Mouse (Mus musculus) stomach, embryonic 16.5 days (tissue): ENCODE measurements around the gene Atp6ap1l. TPM values are rescaled to one million over a fixed set of nuclear protein-coding genes. Genes with fewer than 3 reads are reported as not detected.

Experiments used
- ATAC-seq: fragments of 200-750 bp; cut with Nextera tagmentation; 2 replicates; pipeline ENCODE4 v1.8.0; 2017; ENCODE audit warnings: moderate number of reproducible peaks, moderate TSS enrichment; ENCODE audit not compliant: insufficient read depth, low FRiP score
- H3K27ac ChIP-seq: fragments of 300-500 bp; sonication (generic); 2 replicates; pipeline ENCODE4 v1.5.1; 2014; ENCODE audit warnings: low read length
- H3K27me3 ChIP-seq: fragments of 300-500 bp; sonication (generic); 2 replicates; pipeline ENCODE4 v1.6.1; 2014; ENCODE audit warnings: low read length, control low read depth, mixed read lengths; ENCODE audit not compliant: control insufficient read depth, insufficient read depth
- H3K36me3 ChIP-seq: fragments of 300-500 bp; sonication (generic); 2 replicates; pipeline ENCODE4 v1.6.1; 2014; ENCODE audit warnings: low read length; ENCODE audit not compliant: control insufficient read depth, insufficient read depth
- H3K4me1 ChIP-seq: fragments of 300-500 bp; sonication (generic); 2 replicates; pipeline ENCODE4 v1.6.1; 2014; ENCODE audit warnings: low read length, control low read depth, mixed read lengths; ENCODE audit not compliant: control insufficient read depth, insufficient read depth
- H3K4me2 ChIP-seq: fragments of 300-500 bp; sonication (generic); 2 replicates; pipeline ENCODE4 v1.6.1; 2014; ENCODE audit warnings: low read depth, low read length, mixed read lengths
- H3K4me3 ChIP-seq: fragments of 300-500 bp; sonication (generic); replicated peaks from 2 replicates; pipeline ENCODE4 v1.5.1; 2014; ENCODE audit warnings: mild to moderate bottlenecking, low read length
- H3K9ac ChIP-seq: fragments of 300-500 bp; sonication (generic); 2 replicates; pipeline ENCODE4 v1.6.1; 2014; ENCODE audit warnings: low read length
- H3K9me3 ChIP-seq: fragments of 300-500 bp; sonication (generic); replicated peaks from 2 replicates; pipeline ENCODE4 v1.6.1; 2016; ENCODE audit warnings: low read length, control low read depth; ENCODE audit not compliant: control insufficient read depth
- WGBS: fragments of 180-500 bp; shearing (Covaris S2); extraction: QIAGEN DNeasy Blood & Tissue Kit; methylation state at CpG from one replicate; pipeline ENCODE4 v1.1.7; 2014; 5-methylcytosine and 5-hydroxymethylcytosine counted together
- polyA plus RNA-seq: library from polyadenylated mRNA; unstranded; fragments of >200 nt; fragmentation: Nextera tagmentation; extraction: Ambion mirVana; gene quantifications from 2 replicates; pipeline ENCODE4 v1.2.1, GENCODE M21; 2015

Atp6ap1l gene
- polyA plus RNA-seq, 1 experiment from 2014 or later: not detected

- H3K4me2 ChIP-seq: no peak overlapping the region
- no peaks in the 10 kb centered on the region for H3K4me1 ChIP-seq
- no peaks in the 10 kb centered on the region for H3K36me3 ChIP-seq
- H3K9me3 ChIP-seq: no peaks in the 10 kb centered on the region
- no peaks in the 10 kb centered on the region for H3K27me3 ChIP-seq
- 63% methylated on average over 3 of the region's 3 CpGs for WGBS
- no peak overlapping the region for H3K9ac ChIP-seq
- ATAC-seq: no peak
- no peak overlapping the region for H3K4me3 ChIP-seq
- no peak overlapping the region for H3K27ac ChIP-seq
Observed at GRCm38 (mm10) chr13:90862138-90862537, 43.0 kb downstream of the Atp6ap1l start.

DNA sequence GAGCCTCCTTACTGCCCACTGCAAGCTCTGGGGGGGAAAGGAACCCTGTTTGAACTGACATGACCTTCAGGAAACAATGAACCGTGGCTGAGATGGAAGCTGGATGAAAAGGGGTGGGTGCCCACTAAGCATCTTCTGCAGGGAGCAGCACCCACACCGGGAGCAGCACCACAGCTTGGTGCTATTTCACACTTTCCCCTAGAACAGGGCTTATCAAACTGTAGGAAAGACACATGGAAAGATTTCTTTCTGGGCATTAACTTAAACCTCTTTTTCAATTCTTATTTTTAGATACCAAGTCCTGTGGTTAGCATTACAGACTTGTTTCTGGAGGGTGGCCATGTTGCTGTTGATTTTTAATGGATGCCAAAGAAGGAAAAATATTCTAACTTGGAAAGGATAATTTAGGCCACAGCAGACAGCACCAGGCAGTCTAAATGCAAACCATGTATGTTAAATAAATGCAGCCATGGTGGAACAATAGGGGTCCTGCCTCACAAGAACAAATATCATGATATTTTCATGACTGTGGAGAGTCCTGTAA lies 44.2 kb downstream of the Atp6ap1l start:
- H3K27me3 ChIP-seq: no peaks in the 10 kb centered on the region
- H3K27ac ChIP-seq: no peak overlapping the region
- H3K9me3 ChIP-seq: no peaks in the 10 kb centered on the region
- 55% methylated on average over 2 of the region's 2 CpGs for WGBS
- no peak overlapping the region for H3K4me2 ChIP-seq
- no peak overlapping the region for H3K9ac ChIP-seq
- no peaks in the 10 kb centered on the region for H3K36me3 ChIP-seq
- no peak overlapping the region for H3K4me3 ChIP-seq
- H3K4me1 ChIP-seq: no peaks in the 10 kb centered on the region
- ATAC-seq: no peak

DNA sequence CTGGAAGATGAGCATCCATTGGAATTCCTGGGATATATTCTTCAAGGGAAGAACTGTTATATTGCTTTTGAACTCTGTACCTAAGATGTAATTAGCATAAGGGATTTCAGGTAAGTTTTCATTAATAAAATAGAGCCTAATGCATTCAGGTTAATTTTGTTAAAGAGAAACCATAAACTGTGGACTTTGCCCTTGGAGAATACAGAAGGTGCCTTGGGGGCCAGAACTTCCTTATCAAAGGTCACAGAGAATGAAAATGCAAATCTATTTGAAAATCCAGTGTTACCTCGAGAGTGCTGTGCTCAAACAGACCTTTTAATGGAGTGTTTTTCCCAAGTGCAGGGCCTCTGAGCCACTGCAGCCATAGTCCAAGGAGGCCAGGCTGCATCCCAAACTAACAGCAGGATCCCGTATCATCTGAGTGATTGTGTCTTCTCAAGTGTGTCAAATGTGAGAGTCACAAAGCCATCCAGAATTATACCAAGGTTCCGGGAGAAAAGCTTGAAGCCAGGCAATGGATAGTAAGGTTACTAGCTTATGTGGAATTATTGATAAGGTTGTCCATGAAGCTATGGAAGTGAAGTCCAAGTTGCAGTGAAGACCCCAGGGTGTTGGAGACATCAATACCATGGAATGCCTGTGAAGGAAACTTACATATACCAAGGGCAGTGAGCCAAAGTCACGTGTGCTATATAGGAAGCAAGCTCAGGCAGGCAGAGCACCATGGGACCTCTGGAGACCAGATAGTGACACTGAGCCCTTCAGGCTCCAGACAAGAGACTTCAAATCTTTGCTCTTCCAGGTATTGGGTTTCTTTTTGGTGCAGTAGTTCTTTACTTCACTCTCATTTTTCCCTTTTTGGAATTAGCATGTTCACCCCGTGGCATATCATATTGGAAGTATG lies 52.2 kb downstream of the Atp6ap1l start:
- no peak for ATAC-seq
- WGBS: 75% methylated on average over 5 of the region's 5 CpGs
- Histone ChIP-seq H3K4me2 (no peak overlapping the region), H3K27me3 (no peaks in the 10 kb centered on the region), H3K9me3 (no peaks in the 10 kb centered on the region), H3K9ac (no peak overlapping the region), H3K4me3 (no peak overlapping the region), H3K36me3 (no peaks in the 10 kb centered on the region), H3K4me1 (no peaks in the 10 kb centered on the region), H3K27ac (no peak overlapping the region)

DNA sequence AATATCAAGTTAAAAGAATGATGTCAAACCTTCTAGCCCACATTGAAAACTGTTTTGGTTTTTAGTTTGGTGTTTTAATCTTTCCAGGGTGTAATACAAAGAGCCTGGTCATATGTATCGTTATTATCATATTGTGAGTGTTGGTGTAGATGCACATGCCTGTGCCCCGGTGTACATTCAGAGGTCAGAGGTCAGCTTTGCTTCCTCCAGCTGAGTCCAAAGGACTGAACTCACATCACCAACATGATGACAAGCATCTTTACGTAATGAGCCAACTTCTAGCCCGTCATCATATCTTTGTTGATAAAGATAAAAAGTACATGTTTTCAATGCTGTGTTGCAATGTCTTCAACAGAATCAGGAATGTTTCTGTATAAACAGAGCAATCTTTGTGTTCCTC lies 53.4 kb downstream of the Atp6ap1l start:
- Histone ChIP-seq H3K4me3 (no peak overlapping the region), H3K4me1 (no peaks in the 10 kb centered on the region), H3K4me2 (no peak overlapping the region), H3K9me3 (no peaks in the 10 kb centered on the region), H3K27ac (no peak overlapping the region), H3K9ac (no peak overlapping the region), H3K36me3 (no peaks in the 10 kb centered on the region), H3K27me3 (no peaks in the 10 kb centered on the region)
- 75% methylated on average over 4 of the region's 4 CpGs for WGBS
- ATAC-seq: no peak

- ATAC-seq: no peak; the same call in 1 of the 2 replicates
- Histone ChIP-seq H3K4me2 (no peak overlapping the region), H3K27ac (no peak overlapping the region), H3K4me1 (no peaks in the 10 kb centered on the region), H3K4me3 (no peak overlapping the region), H3K9me3 (no peaks in the 10 kb centered on the region), H3K9ac (no peak overlapping the region), H3K36me3 (no peaks in the 10 kb centered on the region), H3K27me3 (no peaks in the 10 kb centered on the region)
Observed at GRCm38 (mm10) chr13:90844191-90844590, 61.0 kb downstream of the Atp6ap1l start.

DNA sequence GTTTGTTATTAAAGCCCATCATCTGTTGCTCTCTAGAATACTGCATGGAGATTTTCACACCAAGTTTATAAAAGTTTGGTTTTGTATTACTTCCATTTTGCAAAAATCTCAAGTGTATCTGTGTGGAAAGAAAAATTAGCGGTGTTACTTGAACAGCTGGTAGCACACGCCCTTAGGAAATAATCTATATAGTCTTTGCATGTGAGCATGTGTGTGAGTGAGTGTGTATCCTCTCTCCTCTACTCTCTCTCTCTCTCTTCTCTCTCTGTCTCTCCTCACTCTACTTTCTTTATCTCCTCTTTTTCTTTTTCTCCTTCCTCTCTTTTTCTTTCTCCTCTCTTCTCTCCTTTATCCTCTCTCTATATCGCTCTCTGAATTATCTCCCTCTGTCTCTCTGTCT lies 61.7 kb downstream of the Atp6ap1l start:
- Histone ChIP-seq H3K27me3 (no peaks in the 10 kb centered on the region), H3K4me3 (no peak overlapping the region), H3K4me1 (no peaks in the 10 kb centered on the region), H3K27ac (no peak overlapping the region), H3K36me3 (no peaks in the 10 kb centered on the region), H3K9ac (no peak overlapping the region), H3K9me3 (no peaks in the 10 kb centered on the region), H3K4me2 (no peak overlapping the region)
- 84% methylated on average over 3 of the region's 3 CpGs for WGBS
- no peak for ATAC-seq

- Histone ChIP-seq H3K27me3 (no peaks in the 10 kb centered on the region), H3K4me2 (no peak overlapping the region), H3K27ac (no peak overlapping the region), H3K4me3 (no peak overlapping the region), H3K4me1 (no peaks in the 10 kb centered on the region), H3K9ac (no peak overlapping the region), H3K9me3 (no peaks in the 10 kb centered on the region), H3K36me3 (no peaks in the 10 kb centered on the region)
- WGBS: 45% methylated on average over 5 of the region's 5 CpGs
- no peak for ATAC-seq
Observed at GRCm38 (mm10) chr13:90841213-90841553, 64.0 kb downstream of the Atp6ap1l start.

GRCm38 (mm10) chr13:90840530-90841212 lies 64.5 kb downstream of the Atp6ap1l start:
- no peaks in the 10 kb centered on the region for H3K9me3 ChIP-seq
- H3K4me3 ChIP-seq: no peak overlapping the region
- no peak overlapping the region for H3K27ac ChIP-seq
- ATAC-seq: peak; percentile 62; the same call in 1 of the 2 replicates
- H3K4me1 ChIP-seq: no peaks in the 10 kb centered on the region
- H3K36me3 ChIP-seq: no peaks in the 10 kb centered on the region
- WGBS: 49% methylated on average over 15 of the region's 15 CpGs
- no peaks in the 10 kb centered on the region for H3K27me3 ChIP-seq
- no peak overlapping the region for H3K9ac ChIP-seq
- H3K4me2 ChIP-seq: peak overlapping the region; percentile 28; the same call in 1 of the 2 replicates

DNA sequence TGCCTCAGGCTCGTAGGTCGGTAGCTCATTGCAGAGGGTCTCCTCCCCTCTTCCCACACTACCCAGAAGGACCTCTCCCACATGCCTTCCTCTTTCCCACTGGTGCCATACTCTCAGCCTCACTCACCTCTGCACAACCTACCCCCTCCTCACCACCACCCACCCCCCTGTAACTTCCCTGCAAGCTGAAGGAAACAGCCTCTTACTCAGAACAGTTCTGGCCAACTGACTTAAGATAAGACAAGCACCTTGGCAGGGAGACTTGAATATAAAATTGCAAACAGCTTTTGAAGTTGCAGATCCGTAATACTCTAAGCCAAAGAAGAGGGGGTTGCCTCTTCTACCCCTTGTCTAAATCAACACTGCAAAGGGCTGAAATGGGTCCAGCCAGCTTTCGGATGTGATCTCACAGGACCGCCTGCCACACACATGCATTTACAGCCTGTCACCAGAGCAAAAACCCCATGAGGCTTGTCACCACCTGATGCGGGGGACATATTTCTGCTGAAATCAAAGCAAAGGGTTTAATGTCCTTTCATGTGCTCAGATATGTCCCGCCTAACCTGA lies 71.4 kb downstream of the Atp6ap1l start:
- Histone ChIP-seq H3K27me3 (no peaks in the 10 kb centered on the region), H3K36me3 (no peaks in the 10 kb centered on the region), H3K4me3 (no peak overlapping the region), H3K27ac (no peak overlapping the region), H3K9me3 (no peaks in the 10 kb centered on the region), H3K4me1 (no peaks in the 10 kb centered on the region), H3K9ac (no peak overlapping the region), H3K4me2 (no peak overlapping the region)
- peak; percentile 17; the same call in 1 of the 2 replicates for ATAC-seq
- 69% methylated on average over 7 of the region's 7 CpGs for WGBS
